Mouse (Mus musculus) embryonic facial prominence, embryonic 11.5 days (tissue): ENCODE results near the gene Tubg2. TPM values are rescaled to one million over a fixed set of nuclear protein-coding genes. Genes with fewer than 3 reads are reported as not detected.

Experiments
- ATAC-seq: fragments of 200-750 bp; cut with Nextera tagmentation; replicated peaks from 2 replicates; pipeline ENCODE4 v1.8.0; 2017; ENCODE audit warnings: low read depth; ENCODE audit not compliant: insufficient number of reproducible peaks, low FRiP score, low TSS enrichment
- DNase-seq: peaks from one replicate; pipeline ENCODE4 v3.0.0-alpha.2; 2015; ENCODE audit warnings: low spot score
- H3K27ac ChIP-seq: fragments of 300-500 bp; sonication (generic); replicated peaks from 2 replicates; pipeline ENCODE4 v1.5.1; 2014; ENCODE audit warnings: mild to moderate bottlenecking, low read depth, low read length, control low read depth
- H3K27me3 ChIP-seq: fragments of 300-500 bp; sonication (generic); 2 replicates; pipeline ENCODE4 v1.6.1; 2014; ENCODE audit warnings: mild to moderate bottlenecking, low read length, moderate library complexity, mixed read lengths; ENCODE audit not compliant: control insufficient read depth, insufficient read depth
- H3K36me3 ChIP-seq: fragments of 300-500 bp; sonication (generic); replicated peaks from 2 replicates; pipeline ENCODE4 v1.6.1; 2014; ENCODE audit warnings: low read depth, mild to moderate bottlenecking, low read length, moderate library complexity, mixed read lengths; ENCODE audit not compliant: control insufficient read depth, insufficient read depth
- H3K4me1 ChIP-seq: fragments of 300-500 bp; sonication (generic); 2 replicates; pipeline ENCODE4 v1.6.1; 2014; ENCODE audit warnings: low read length, mixed read lengths; ENCODE audit not compliant: control insufficient read depth, insufficient read depth
- H3K4me2 ChIP-seq: fragments of 300-500 bp; sonication (generic); 2 replicates; pipeline ENCODE4 v1.6.1; 2014; ENCODE audit warnings: low read depth, mild to moderate bottlenecking, control low read depth, low read length, moderate library complexity
- H3K4me3 ChIP-seq: fragments of 300-500 bp; sonication (generic); 2 replicates; pipeline ENCODE4 v1.5.1; 2014; ENCODE audit warnings: low read depth, low read length, control low read depth
- H3K9ac ChIP-seq: fragments of 300-500 bp; sonication (generic); replicated peaks from 2 replicates; pipeline ENCODE4 v1.6.1; 2014; ENCODE audit warnings: mild to moderate bottlenecking, control low read depth, low read length
- H3K9me3 ChIP-seq: fragments of 300-500 bp; sonication (generic); replicated peaks from 2 replicates; pipeline ENCODE4 v1.6.1; 2016; ENCODE audit warnings: mild to moderate bottlenecking, low read length, inconsistent platforms, mixed read lengths; ENCODE audit not compliant: control insufficient read depth
- WGBS: fragments of 180-500 bp; shearing (Covaris S2); extraction: QIAGEN DNeasy Blood & Tissue Kit; methylation state at CpG from one replicate; pipeline ENCODE4 v1.1.7; 2014; 5-methylcytosine and 5-hydroxymethylcytosine counted together
- polyA plus RNA-seq: library from polyadenylated mRNA; unstranded; fragments of >200 nt; fragmentation: Nextera tagmentation; extraction: Ambion mirVana; gene quantifications from 2 replicates; pipeline ENCODE4 v1.2.1, GENCODE M21; 2014

The Tubg2 gene
- polyA plus RNA-seq, 1 experiment from 2014 or later: 7.8 TPM

DNA sequence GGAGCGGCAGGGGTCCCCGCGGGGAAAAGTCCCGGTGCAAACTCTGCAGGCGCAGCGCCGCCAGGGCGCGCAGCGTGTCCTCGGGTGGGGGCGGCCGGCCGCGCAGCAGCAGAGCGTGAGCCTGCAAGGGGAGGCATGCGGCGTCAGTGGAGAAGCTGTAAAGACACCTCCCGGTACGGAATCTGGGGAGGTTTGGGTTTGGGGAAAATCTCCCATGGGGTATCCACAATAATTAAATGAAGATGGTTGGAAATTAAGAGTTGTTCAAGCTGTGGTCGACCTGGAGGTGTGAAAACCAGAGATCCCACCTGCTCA, 8.6 kb downstream of the Tubg2 start:
- H3K27ac ChIP-seq: no peak overlapping the region
- no peaks in the 10 kb centered on the region for H3K36me3 ChIP-seq
- H3K4me3 ChIP-seq: peak overlapping the region; percentile 29
- H3K4me2 ChIP-seq: peak overlapping the region; percentile 69
- peak overlapping the region; percentile 52 for H3K9ac ChIP-seq
- no peaks in the 10 kb centered on the region for H3K9me3 ChIP-seq
- H3K4me1 ChIP-seq: peaks cover 9% of the 10 kb centered on the region; the same call in 1 of the 2 replicates
- DNase-seq: no peak
- ATAC-seq: no peak
- WGBS: under 1% methylated on average over 20 of the region's 21 CpGs
- peaks cover 68% of the 10 kb centered on the region for H3K27me3 ChIP-seq

DNA sequence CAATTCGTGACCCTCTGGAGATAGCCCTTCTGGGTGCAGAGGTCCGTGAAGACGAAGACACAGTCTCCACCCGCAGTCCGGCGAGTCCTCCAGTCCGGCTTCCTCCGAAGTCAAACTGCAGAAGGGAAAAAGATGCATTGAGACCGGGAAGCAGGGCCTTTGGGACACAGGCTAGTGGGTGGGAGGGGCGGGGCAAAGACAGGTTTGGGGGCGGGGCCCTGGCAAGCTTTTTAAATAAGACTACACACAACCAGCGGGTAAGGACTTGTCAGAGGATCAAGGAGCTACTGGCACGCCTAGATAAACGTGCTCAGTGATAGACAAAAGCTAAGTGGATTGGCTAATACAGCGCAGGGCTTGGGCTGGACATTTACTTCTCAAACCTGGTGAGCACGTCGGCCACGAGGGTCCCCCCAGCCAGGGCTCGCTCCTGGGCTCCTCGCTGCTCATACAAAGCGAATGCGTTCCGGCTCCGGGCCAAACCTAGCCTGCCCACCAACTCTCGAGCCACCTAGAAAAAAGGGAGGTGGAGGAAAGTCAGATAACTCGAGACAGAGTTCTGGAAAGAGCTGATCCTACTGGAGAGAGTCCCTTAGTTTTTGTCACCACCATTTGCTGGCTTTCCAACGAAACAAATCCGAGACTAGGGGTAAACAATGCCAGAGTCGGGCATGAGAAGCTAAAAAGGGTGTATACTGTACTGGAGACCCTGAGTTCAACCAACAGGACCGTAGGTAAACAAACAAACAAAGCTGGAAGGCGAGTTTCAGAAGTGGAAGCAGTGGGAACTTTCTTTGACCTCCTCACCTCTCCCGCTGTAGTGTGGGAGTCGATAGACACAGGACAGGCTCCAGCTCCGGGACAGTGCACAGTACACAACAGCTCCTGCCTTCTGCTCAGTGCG, 9.2 kb downstream of the Tubg2 start:
- H3K4me3 ChIP-seq: 0 out of 2 replicates have a peak overlapping the region, but pooled peaks have one; percentile 29
- ATAC-seq (no peak), DNase-seq (peak; percentile 57)

GRCm38 (mm10) chr11:101166357-101166756, 10.7 kb downstream of the Tubg2 start:
- Histone ChIP-seq H3K9ac (no peak overlapping the region), H3K9me3 (no peaks in the 10 kb centered on the region), H3K4me2 (no peak overlapping the region), H3K4me1 (peaks cover 19% of the 10 kb centered on the region), H3K4me3 (no peak overlapping the region), H3K36me3 (no peaks in the 10 kb centered on the region), H3K27ac (no peak overlapping the region), H3K27me3 (peaks cover 81% of the 10 kb centered on the region)
- ATAC-seq: no peak
- 42% methylated on average over 14 of the region's 14 CpGs for WGBS
- DNase-seq: no peak

More for the DNA sequence above, 9.2 kb downstream of the Tubg2 start:
- Histone ChIP-seq H3K9ac (no peak overlapping the region), H3K9me3 (no peaks in the 10 kb centered on the region), H3K4me2 (no peak overlapping the region), H3K4me1 (peaks cover 11% of the 10 kb centered on the region), H3K36me3 (no peaks in the 10 kb centered on the region), H3K27ac (no peak overlapping the region), H3K27me3 (peaks cover 74% of the 10 kb centered on the region)
- WGBS: 8% methylated on average over 35 of the region's 35 CpGs

DNA sequence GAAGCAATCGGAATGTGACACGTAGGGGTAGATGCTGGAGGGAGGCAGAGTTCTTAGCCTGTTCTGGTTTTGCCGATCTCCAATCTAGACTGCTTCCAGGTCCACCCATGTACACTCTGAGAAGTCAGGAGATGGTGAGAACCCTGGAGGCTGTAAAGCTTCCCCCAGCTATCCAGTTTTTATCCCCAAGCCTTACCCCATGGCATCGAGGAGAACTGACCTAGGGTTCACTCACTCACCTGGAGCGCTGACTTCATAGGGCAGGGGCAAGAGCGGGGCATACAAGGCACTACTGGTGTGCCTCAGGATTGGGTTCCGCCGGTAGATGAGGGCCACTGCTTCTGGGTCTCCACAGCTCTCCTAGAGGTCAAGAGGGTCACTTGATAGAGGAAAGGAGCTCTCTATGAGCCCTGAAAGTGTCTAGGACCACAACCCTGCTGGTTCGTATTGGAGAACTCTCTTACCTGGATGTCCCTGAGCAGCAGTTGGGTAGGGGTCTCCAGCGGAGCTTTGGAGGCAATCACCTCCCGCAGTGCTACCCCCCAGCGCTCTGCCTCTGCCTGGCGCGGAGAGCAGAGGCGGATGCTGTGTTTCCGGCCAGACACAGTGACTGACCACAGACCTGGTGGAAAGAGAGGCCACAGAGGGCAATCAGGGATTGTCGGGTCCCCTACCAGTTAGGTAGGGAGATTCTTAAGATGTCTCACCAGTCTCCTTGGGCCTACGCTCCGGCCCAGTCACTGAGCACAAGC, 11.7 kb downstream of the Tubg2 start:
- Histone ChIP-seq H3K36me3 (no peaks in the 10 kb centered on the region), H3K27ac (no peak overlapping the region), H3K4me1 (peaks cover 22% of the 10 kb centered on the region), H3K27me3 (peaks cover 78% of the 10 kb centered on the region), H3K4me2 (no peak overlapping the region), H3K9ac (no peak overlapping the region), H3K9me3 (no peaks in the 10 kb centered on the region), H3K4me3 (no peak overlapping the region)
- DNase-seq: no peak
- 44% methylated on average over 19 of the region's 19 CpGs for WGBS
- ATAC-seq: no peak

GRCm38 (mm10) chr11:101167963-101168300, 12.2 kb downstream of the Tubg2 start:
- Histone ChIP-seq H3K4me2 (no peak overlapping the region), H3K4me3 (no peak overlapping the region), H3K36me3 (no peaks in the 10 kb centered on the region), H3K9ac (no peak overlapping the region), H3K27ac (no peak overlapping the region), H3K27me3 (peaks cover 73% of the 10 kb centered on the region), H3K4me1 (peaks cover 23% of the 10 kb centered on the region), H3K9me3 (no peaks in the 10 kb centered on the region)
- DNase-seq (no peak), ATAC-seq (no peak)
- WGBS: 47% methylated on average over 8 of the region's 8 CpGs

DNA sequence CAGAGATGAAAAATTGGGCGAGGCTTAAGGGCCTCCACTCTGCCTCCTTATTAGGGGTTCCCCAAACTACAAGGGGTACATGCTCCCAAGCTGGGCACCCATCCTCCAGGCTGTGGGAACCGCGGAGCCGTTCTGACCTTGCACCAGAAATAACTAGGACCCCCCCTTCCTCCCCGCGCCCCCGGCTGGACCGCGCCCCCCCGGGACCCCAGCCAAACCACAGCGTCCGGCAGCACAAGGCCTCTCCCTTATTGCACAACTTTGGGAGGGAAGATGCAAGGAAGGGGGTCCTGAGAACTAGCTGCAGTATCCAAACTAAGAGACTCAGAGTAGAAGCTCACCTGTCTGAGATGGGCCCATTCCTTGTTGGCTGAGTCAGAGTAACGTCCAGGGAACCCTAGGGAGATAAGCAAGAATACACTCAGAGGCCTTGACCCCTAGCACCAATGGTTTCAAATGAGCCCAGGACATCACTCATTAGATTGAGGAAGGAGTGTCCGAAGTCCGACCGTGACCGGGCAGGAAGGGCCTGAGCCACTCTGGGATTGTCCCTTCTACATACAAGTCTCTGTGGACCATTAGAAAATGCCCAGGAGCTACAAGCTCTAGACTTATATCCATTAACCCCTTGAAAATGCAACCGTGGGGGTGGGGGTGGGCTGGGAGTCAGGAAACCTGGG, 12.7 kb downstream of the Tubg2 start:
- Histone ChIP-seq H3K27ac (no peak overlapping the region), H3K9ac (no peak overlapping the region), H3K4me3 (no peak overlapping the region), H3K9me3 (no peaks in the 10 kb centered on the region), H3K27me3 (peaks cover 70% of the 10 kb centered on the region), H3K4me1 (peaks cover 23% of the 10 kb centered on the region), H3K4me2 (no peak overlapping the region; the same call in 1 of the 2 replicates), H3K36me3 (no peaks in the 10 kb centered on the region)
- WGBS: 61% methylated on average over 18 of the region's 18 CpGs
- no peak for DNase-seq
- ATAC-seq: no peak

- Histone ChIP-seq H3K27me3 (peaks cover 66% of the 10 kb centered on the region), H3K4me3 (peak overlapping the region; percentile 70), H3K4me2 (peak overlapping the region; percentile 88), H3K4me1 (peaks cover 19% of the 10 kb centered on the region), H3K9me3 (no peaks in the 10 kb centered on the region), H3K9ac (0 out of 2 replicates have a peak overlapping the region, but pooled peaks have one; percentile 18), H3K36me3 (no peaks in the 10 kb centered on the region), H3K27ac (no peak overlapping the region)
- WGBS: 13% methylated on average over 17 of the region's 17 CpGs
- ATAC-seq: no peak
- DNase-seq: no peak
These were observed 13.8 kb downstream of the Tubg2 start for GRCm38 (mm10) chr11:101169301-101170107.
